Mouse (Mus musculus) testis, adult 2 months (tissue): Measurements from ENCODE around the gene Ppp1r12b.

Experiments
- CTCF ChIP-seq: fragments of 200-500 bp; IDR thresholded peaks from 2 replicates; pipeline ENCODE4 v1.5.1; 2012; ENCODE audit warnings: low read depth, mild to moderate bottlenecking, inconsistent platforms, low read length, moderate library complexity; ENCODE audit not compliant: control insufficient read depth, insufficient read depth, insufficient replicate concordance
- POLR2A ChIP-seq: fragments of 200-500 bp; IDR thresholded peaks from 2 replicates; pipeline ENCODE4 v1.6.1; 2012; ENCODE audit warnings: low read depth, mild to moderate bottlenecking, inconsistent platforms, low read length, moderate library complexity; ENCODE audit not compliant: control insufficient read depth

GRCm38 (mm10) chr1:134996471-134996870 is 40.7 kb upstream of the Ppp1r12b start:
- no peak for TF ChIP-seq POLR2A
- no peak for TF ChIP-seq CTCF
